Mouse (Mus musculus): ENCODE results near the gene Lingo3. TPM values are rescaled to one million over a fixed set of nuclear protein-coding genes. Genes with fewer than 3 reads are reported as not detected.

Gene Lingo3
- polyA plus RNA-seq, 1 experiment from 2014 or later = 0.10 TPM

MicroRNA genes within 50 kb of the gene (microRNA counts, 519-probe panel; counts per million panel counts)
- 35.7 counts per million for microRNA mmu-miR-1982

Small RNA genes within 50 kb of the gene (microRNA-seq; reads per million reads assigned to microRNA genes)
- 3.0 reads per million, percentile 7 among the genes with 10 or more reads in this experiment for gene Mir1982

Other genes starting within 250 kb of the Lingo3 start
- gene Scamp4, start 241.2 kb downstream of the Lingo3 start, polyA plus RNA-seq (2015; fragmentation: Nextera tagmentation; extraction: Ambion mirVana) = 125 and 127 TPM in 2 replicates
- 8.4 and 9.4 TPM in 2 replicates for gene Adat3, start 241.2 kb downstream of the Lingo3 start, polyA plus RNA-seq (2015; fragmentation: Nextera tagmentation; extraction: Ambion mirVana)
- gene Gm49322, start 238.0 kb downstream of the Lingo3 start, polyA plus RNA-seq (2015; fragmentation: Nextera tagmentation; extraction: Ambion mirVana) = 3.3 and 4.0 TPM in 2 replicates
- 15.1 and 22.2 TPM in 2 replicates for gene Csnk1g2, start 221.2 kb downstream of the Lingo3 start, polyA plus RNA-seq (2015; fragmentation: Nextera tagmentation; extraction: Ambion mirVana)
- 9.2 and 10.6 TPM in 2 replicates for gene Btbd2, start 187.0 kb downstream of the Lingo3 start, polyA plus RNA-seq (2015; fragmentation: Nextera tagmentation; extraction: Ambion mirVana)
- gene Mknk2, start 165.9 kb downstream of the Lingo3 start, polyA plus RNA-seq (2015; fragmentation: Nextera tagmentation; extraction: Ambion mirVana) = 18.3 and 49.9 TPM in 2 replicates
- gene Mob3a, start 142.1 kb downstream of the Lingo3 start, polyA plus RNA-seq (2015; fragmentation: Nextera tagmentation; extraction: Ambion mirVana) = 39.8 and 41.8 TPM in 2 replicates
- gene Izumo4, start 141.9 kb downstream of the Lingo3 start, polyA plus RNA-seq (2015; fragmentation: Nextera tagmentation; extraction: Ambion mirVana) = 18.5 and 25.0 TPM in 2 replicates
- gene Ap3d1, start 101.8 kb downstream of the Lingo3 start, polyA plus RNA-seq (2015; fragmentation: Nextera tagmentation; extraction: Ambion mirVana) = 57.9 and 58.4 TPM in 2 replicates
- gene Dot1l, start 88.8 kb downstream of the Lingo3 start, polyA plus RNA-seq (2015; fragmentation: Nextera tagmentation; extraction: Ambion mirVana) = 9.5 and 9.7 TPM in 2 replicates
- gene Sf3a2, start 45.8 kb downstream of the Lingo3 start, polyA plus RNA-seq (2015; fragmentation: Nextera tagmentation; extraction: Ambion mirVana) = 62.3 and 63.0 TPM in 2 replicates
- gene Plekhj1, start 45.4 kb downstream of the Lingo3 start, polyA plus RNA-seq (2015; fragmentation: Nextera tagmentation; extraction: Ambion mirVana) = 120 and 135 TPM in 2 replicates
- 0.07 and 0.10 TPM in 2 replicates for gene Amh, start 38.8 kb downstream of the Lingo3 start, polyA plus RNA-seq (2015; fragmentation: Nextera tagmentation; extraction: Ambion mirVana)
- 0.70 and 0.82 TPM in 2 replicates for gene Jsrp1, start 30.5 kb downstream of the Lingo3 start, polyA plus RNA-seq (2015; fragmentation: Nextera tagmentation; extraction: Ambion mirVana)
- 1,610 and 1,714 TPM in 2 replicates for gene Oaz1, start 17.4 kb downstream of the Lingo3 start, polyA plus RNA-seq (2015; fragmentation: Nextera tagmentation; extraction: Ambion mirVana)
- gene Lsm7, start 11.2 kb upstream of the Lingo3 start, polyA plus RNA-seq (2015; fragmentation: Nextera tagmentation; extraction: Ambion mirVana) = 198 and 240 TPM in 2 replicates
- gene Sppl2b, start 11.2 kb upstream of the Lingo3 start, polyA plus RNA-seq (2015; fragmentation: Nextera tagmentation; extraction: Ambion mirVana) = 36.2 and 36.6 TPM in 2 replicates
- 0.06 TPM in 1 of 2 replicates, not detected in the other for gene Tmprss9, start 27.8 kb upstream of the Lingo3 start, polyA plus RNA-seq (2015; fragmentation: Nextera tagmentation; extraction: Ambion mirVana)
- gene Timm13, start 56.9 kb upstream of the Lingo3 start, polyA plus RNA-seq (2015; fragmentation: Nextera tagmentation; extraction: Ambion mirVana) = 390 and 410 TPM in 2 replicates
- 38.6 and 41.0 TPM in 2 replicates for gene Lmnb2, start 74.2 kb upstream of the Lingo3 start, polyA plus RNA-seq (2015; fragmentation: Nextera tagmentation; extraction: Ambion mirVana)
- 26.5 and 29.1 TPM in 2 replicates for gene Gadd45b, start 86.0 kb upstream of the Lingo3 start, polyA plus RNA-seq (2015; fragmentation: Nextera tagmentation; extraction: Ambion mirVana)
- gene Gng7, start 170.9 kb upstream of the Lingo3 start, polyA plus RNA-seq (2015; fragmentation: Nextera tagmentation; extraction: Ambion mirVana) = 3.6 and 4.0 TPM in 2 replicates
- 0.61 and 0.92 TPM in 2 replicates for gene Diras1, start 181.6 kb upstream of the Lingo3 start, polyA plus RNA-seq (2015; fragmentation: Nextera tagmentation; extraction: Ambion mirVana)
- 18.1 and 18.9 TPM in 2 replicates for gene Slc39a3, start 193.4 kb upstream of the Lingo3 start, polyA plus RNA-seq (2015; fragmentation: Nextera tagmentation; extraction: Ambion mirVana)
- 204 TPM in 2 replicates for gene Sgta, start 216.1 kb upstream of the Lingo3 start, polyA plus RNA-seq (2015; fragmentation: Nextera tagmentation; extraction: Ambion mirVana)
- 48.7 and 53.8 TPM in 2 replicates for gene Thop1, start 226.0 kb upstream of the Lingo3 start, polyA plus RNA-seq (2015; fragmentation: Nextera tagmentation; extraction: Ambion mirVana)